Mouse (Mus musculus) lung, adult 2 months (tissue): ENCODE measurements at regions not wholly inside any gene's neighbourhood (a gene's known extent, or its start where the extent isn't known, plus 50 kb on each side); places are given as distances from the start of the nearest gene placed in this dataset.

Source experiments
- DNase-seq: peaks from one replicate; pipeline ENCODE4 v3.0.0; 2022
- H3K4me1 ChIP-seq: fragments of 200-500 bp; 2 replicates; pipeline ENCODE4 v1.6.1; 2011; ENCODE audit warnings: low read length; ENCODE audit not compliant: control insufficient read depth, insufficient read depth
- H3K4me3 ChIP-seq: fragments of 200-500 bp; replicated peaks from 2 replicates; pipeline ENCODE3; 2011; ENCODE audit warnings: low read depth, mild to moderate bottlenecking, control low read depth, low read length; ENCODE audit errors: extremely low read depth
- CTCF ChIP-seq: fragments of 200-500 bp; IDR thresholded peaks from 2 replicates; pipeline ENCODE4 v1.5.1; 2011; ENCODE audit warnings: mild to moderate bottlenecking, low read length, control low read depth; ENCODE audit not compliant: insufficient read depth
- POLR2A ChIP-seq: fragments of 200-500 bp; IDR thresholded peaks from 2 replicates; pipeline ENCODE4 v1.6.1; 2011; ENCODE audit warnings: low read depth, mild to moderate bottlenecking, control low read depth, low read length, borderline replicate concordance; ENCODE audit errors: extremely low read depth
- WGBS: fragments of 180-500 bp; shearing (Covaris S2); methylation state at CpG from one replicate; pipeline ENCODE4 v1.1.7; 2018; 5-methylcytosine and 5-hydroxymethylcytosine counted together

DNA sequence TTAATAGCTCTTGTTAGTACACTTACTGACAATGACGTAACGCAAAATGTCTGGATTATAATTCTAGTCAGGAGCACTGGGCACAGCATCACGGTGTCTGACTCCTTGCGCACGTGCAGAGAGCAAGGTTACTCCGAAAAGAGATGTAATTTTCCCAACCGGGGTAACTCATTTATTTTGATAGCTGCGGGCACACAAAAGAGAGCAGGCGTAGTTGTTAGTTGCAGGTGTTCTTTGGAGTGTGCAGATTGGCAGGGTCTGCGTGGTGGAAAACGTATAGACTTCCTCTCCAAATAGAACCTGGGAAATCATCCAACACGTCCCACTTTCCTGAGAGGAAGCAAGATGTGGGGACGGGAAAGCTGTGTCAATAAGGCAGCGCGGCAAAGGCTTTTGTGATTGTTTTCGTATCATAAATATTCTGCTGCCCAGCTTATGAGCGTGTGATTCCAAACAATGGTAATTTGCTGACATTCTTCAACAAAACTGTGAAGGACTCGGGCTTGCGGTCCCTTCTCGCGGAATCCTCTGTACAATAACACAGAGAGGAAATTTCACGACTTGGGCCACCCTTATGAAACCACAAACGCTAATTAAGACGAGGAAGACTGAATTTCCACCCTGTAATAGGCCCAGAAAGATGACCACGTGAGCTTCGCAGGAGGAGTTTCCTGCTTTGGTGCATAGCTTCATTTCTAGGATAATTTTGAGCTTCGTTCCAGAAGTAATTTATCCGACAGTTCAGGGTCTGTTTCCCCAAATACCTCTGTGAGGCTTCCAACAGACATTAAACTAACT lies 163.3 kb downstream of the Plk2 start:
- 23% methylated on average over 28 of the region's 28 CpGs for WGBS
- peak; percentile 18 for DNase-seq
- H3K4me1 ChIP-seq = peaks cover 16% of the 10 kb centered on the region
- H3K4me3 ChIP-seq = no peak overlapping the region
- TF ChIP-seq POLR2A (no peak), CTCF (no peak)

DNA sequence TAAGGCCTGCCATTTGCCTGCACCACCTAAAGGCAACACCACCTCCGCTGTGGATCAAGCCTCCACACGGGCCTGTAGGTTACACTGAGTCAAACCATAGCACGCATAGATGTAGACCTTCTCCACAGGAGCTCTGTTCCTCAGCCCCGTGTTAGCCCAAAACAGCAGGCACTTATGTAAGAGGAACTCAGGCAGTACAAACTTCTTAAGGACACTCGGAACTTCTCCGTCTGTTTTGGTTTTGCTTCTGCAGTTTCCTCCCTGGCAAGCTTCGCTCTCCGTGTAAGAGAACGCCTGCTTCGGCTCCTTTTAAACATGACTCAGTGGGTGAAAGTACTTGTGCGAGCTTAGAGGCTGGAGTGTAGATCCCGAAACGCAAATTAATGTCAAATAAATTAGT lies 165.7 kb downstream of the Plk2 start:
- 33% methylated on average over 13 of the region's 13 CpGs for WGBS
- peak; percentile 32 for DNase-seq
- Histone ChIP-seq H3K4me3 (peak overlapping the region; percentile 21), H3K4me1 (peaks cover 16% of the 10 kb centered on the region)
- TF ChIP-seq CTCF = no peak
- no peak for TF ChIP-seq POLR2A

DNA sequence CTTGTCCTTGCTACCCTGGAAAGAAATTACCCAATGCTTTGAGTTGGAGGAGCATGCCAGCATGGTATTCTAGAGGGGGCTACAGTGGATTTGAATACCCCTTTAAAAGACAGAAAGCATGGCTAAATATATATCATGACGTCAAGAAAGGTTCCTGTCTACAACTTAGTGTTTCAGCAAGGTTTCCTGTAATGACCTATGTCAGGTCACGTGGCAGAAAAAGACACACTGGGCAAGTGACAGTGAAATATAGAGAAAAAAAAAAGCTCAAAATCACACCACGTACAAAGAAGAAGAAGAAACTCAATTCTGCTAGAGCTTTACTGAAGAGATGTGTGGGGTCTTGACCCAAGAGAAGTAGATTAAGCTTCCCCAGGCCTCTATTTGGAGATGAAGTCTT lies 167.7 kb downstream of the Plk2 start:
- no peak for DNase-seq
- Histone ChIP-seq H3K4me1 (peaks cover 16% of the 10 kb centered on the region), H3K4me3 (no peak overlapping the region)
- TF ChIP-seq CTCF = no peak
- TF ChIP-seq POLR2A = no peak
- 51% methylated on average over 3 of the region's 3 CpGs for WGBS

DNA sequence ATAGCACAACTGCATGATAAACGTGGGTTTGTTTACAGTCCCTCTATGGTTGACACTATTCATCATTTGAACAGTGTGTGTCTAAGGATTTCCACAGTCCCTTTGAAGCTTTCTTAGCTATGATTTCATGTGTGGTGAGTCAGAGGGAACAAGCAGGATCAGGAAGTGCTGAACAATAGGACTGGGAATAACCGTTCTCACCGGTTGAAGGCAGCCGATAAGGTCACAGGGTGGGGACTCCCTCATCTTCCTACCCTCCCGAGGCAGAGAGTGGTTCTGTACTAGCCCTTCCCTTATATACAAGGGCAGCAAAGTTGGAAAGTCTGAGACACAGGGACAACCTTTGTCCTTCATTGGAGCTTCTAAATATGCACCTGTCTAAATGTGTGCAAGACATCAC lies 168.1 kb downstream of the Plk2 start:
- H3K4me3 ChIP-seq = no peak overlapping the region
- H3K4me1 ChIP-seq = peaks cover 16% of the 10 kb centered on the region
- 26% methylated on average over 5 of the region's 5 CpGs for WGBS
- TF ChIP-seq CTCF = no peak
- no peak for TF ChIP-seq POLR2A
- DNase-seq = no peak

GRCm38 (mm10) chr13:110563967-110564366 lies 169.1 kb downstream of the Plk2 start:
- H3K4me1 ChIP-seq = peaks cover 12% of the 10 kb centered on the region
- TF ChIP-seq POLR2A = no peak
- WGBS = 31% methylated on average over 9 of the region's 9 CpGs
- H3K4me3 ChIP-seq = no peak overlapping the region
- peak; percentile 17 for DNase-seq

- Histone ChIP-seq H3K4me3 (no peak overlapping the region), H3K4me1 (no peaks in the 10 kb centered on the region; the same call in none of the 2 replicates)
- no peak for DNase-seq
- WGBS = 53% methylated on average over 8 of the region's 8 CpGs
- TF ChIP-seq POLR2A (no peak), CTCF (no peak)
Measured at GRCm38 (mm10) chr13:110568482-110569179, 173.8 kb downstream of the Plk2 start.

GRCm38 (mm10) chr13:110569180-110569512 lies 174.3 kb downstream of the Plk2 start:
- no peak overlapping the region for H3K4me3 ChIP-seq
- 80% methylated on average over 2 of the region's 2 CpGs for WGBS
- H3K4me1 ChIP-seq = no peaks in the 10 kb centered on the region; the same call in none of the 2 replicates
- no peak for DNase-seq
- TF ChIP-seq POLR2A = no peak
- no peak for TF ChIP-seq CTCF

DNA sequence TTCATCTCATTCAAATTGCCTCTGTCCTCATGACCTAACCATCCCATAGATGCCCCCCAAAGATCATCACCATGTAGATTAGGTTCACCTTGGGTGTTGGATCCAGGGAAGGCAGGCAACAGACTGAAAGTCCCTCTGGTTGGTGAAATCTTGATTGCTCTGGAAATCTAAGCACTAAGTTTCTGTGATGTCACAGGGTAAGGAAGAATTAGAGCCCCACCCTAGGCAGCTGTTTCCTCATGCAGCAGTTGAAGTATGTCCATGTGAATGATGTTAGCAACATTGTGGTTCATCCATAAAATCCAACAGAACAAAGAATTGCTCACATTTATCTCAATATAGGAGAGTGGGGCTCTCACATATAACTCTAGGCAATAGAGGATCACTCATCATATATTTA lies 175.5 kb downstream of the Plk2 start:
- DNase-seq = no peak
- no peak overlapping the region for H3K4me3 ChIP-seq
- TF ChIP-seq POLR2A = no peak
- no peak for TF ChIP-seq CTCF
- no peaks in the 10 kb centered on the region; the same call in none of the 2 replicates for H3K4me1 ChIP-seq

DNA sequence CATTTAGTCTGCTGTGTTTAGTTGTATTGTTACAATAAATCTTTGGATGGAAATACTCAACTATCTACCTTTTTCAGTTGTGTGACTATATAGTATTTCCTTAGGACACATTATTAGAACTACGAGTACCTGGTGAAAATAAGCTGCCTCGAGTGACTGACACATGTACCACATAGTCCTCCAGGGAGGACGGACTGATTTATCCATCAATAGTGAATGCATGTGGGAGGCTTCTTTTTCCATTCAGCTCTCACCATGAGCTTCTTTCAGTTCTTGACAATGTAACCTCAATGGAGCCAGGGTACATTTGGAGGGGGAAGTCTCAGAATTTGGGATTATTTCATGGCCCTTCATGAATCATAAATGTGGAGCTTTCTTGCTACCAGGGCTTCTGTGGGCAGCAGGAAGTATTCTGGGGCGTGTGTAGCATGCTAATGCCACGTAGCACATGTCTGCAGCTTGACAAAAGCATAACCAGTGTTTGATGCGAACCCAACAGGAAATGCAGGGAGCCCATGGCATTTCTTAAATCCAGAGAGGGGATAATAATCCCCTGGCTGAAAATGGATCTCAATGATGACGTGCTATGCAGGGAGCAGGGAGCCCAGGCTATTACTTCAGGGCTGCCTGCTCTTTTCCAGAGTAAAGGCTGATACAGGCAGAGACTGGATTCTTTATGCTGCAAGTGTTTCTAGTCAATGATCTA lies 178.7 kb downstream of the Plk2 start:
- Histone ChIP-seq H3K4me1 (no peaks in the 10 kb centered on the region; the same call in none of the 2 replicates), H3K4me3 (no peak overlapping the region)
- no peak for DNase-seq
- 68% methylated on average over 7 of the region's 7 CpGs for WGBS
- TF ChIP-seq CTCF (no peak), POLR2A (no peak)
